Mouse (Mus musculus) urinary bladder, postnatal 10 days (tissue): ENCODE measurements around the gene Cnpy3.
"Not testable (repeated sequence)": the region's sequence is repeated elsewhere in the genome, so short reads cannot be mapped to it uniquely, and the experiment has no call there.

ENCODE experiments used
- DNase-seq: peaks from one replicate; pipeline ENCODE4 v3.0.0; 2022; ENCODE audit warnings: low spot score

Gene Cnpy3

GRCm38 (mm10) chr17:46751794-46752556, at the start of gene Cnpy3:
TSS of gene Cnpy3 (minus strand) at chr17:46752214.
- DNase-seq, result peak; percentile 93

DNA sequence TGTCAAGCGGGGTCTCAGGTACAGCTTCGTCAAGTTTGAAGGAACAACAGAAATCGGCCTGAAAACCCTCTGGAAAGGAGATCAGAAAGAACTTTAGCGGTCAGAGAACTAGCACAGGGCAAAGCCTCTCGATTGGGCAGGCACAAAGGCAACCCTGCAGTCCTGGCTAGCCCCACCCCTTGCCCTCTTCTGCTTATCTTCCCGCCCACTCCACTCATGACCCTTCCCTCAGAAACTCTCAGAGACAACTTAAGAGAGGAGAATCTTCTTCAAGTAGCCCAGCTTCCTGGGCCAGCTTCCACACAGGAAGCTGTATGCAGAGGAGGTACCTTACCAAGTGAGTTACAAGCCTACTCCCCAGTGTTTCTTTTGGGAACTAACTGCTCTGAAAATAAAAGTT, 49.7 kb upstream of the Cnpy3 start:
- no peak for DNase-seq

- no peak for DNase-seq
Measured at GRCm38 (mm10) chr17:46799680-46800079, 47.7 kb upstream of the Cnpy3 start.

DNA sequence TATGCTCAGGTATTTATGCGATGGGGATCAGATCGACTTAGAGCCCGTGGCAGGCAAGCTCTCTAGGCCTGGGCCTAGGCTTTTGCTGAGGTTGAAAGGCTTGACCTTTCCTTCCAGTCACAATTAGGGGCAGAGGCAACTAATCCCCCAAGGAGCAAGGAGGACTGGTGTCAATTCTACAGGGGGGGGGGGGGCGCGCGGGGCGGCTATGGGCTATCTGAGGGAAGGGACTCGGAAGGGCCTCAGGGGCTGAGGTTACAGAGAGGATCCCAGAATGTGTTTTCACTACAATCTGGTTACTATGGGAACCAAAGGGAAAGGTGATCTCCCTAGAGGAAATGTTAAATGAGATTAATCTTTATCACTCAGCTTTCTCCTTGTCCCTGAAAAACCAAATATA, 45.4 kb upstream of the Cnpy3 start:
- DNase-seq, result no peak

DNA sequence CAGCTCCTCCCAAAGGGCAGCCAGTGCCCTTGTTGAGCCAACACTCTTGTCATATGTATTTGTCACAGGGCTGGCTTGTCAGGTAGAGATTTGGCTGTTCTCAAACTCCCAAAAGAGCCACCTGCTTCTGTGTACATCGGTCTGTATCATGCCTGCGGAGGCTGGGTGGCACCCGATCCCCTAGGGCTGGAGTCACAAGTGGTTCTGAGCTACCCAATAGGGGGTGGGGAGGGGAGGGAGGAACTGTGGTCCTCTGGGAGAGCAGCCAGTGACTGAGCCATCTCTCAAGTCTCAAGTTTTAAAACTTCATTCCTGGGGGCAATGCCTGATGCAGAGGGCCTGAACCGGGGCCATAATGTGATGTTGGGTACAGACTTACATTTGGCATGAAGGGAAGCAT, 44.7 kb upstream of the Cnpy3 start:
- no peak for DNase-seq

- no peak for DNase-seq
Measured at GRCm38 (mm10) chr17:46792963-46793362, 40.9 kb upstream of the Cnpy3 start.

DNA sequence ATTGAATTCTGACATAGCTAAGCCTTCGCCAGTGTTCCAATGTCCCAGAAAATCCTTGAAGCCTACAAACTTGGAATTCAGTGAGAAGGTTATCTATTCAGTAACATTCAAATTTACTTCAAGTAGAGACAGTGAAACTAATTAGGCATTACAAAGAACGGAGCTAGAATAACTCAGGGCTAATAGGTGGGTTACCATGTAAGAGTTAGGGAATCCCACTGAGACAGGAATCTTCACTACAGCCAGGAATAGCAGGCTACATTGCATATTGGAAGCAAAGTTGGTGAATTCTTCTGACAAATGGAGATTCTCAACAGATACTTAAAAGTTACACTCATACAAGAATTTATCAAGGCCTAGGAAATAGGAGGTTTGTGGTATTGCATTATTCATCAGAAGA, 36.0 kb upstream of the Cnpy3 start:
- not testable (repeated sequence) for DNase-seq

DNA sequence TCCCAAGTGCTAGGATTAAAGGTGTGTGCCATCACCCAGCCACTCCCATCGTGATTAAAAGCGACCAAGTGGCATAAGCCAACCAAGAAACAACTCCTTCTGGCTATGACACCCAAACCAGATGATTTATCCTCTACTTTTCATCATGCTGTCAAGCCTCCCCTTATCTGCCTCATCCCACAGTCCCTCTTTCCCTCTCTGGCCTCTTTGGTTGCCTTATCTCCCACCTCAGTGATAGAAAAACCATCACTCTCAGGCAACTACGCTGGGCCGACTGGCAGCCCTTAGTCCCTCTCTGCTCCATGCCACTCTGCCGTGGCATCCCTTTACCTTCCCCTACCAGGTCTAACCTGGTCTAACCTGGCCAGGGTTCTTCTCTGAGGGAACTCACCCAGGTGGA, 34.9 kb upstream of the Cnpy3 start:
- no peak for DNase-seq

GRCm38 (mm10) chr17:46783222-46783565, 31.2 kb upstream of the Cnpy3 start:
- DNase-seq, result no peak

- peak; percentile 65 for DNase-seq
Measured at GRCm38 (mm10) chr17:46782341-46783221, 30.6 kb upstream of the Cnpy3 start, which contains the start of gene Rpl7l1. TSS of gene Rpl7l1 (minus strand) at chr17:46782672.

DNA sequence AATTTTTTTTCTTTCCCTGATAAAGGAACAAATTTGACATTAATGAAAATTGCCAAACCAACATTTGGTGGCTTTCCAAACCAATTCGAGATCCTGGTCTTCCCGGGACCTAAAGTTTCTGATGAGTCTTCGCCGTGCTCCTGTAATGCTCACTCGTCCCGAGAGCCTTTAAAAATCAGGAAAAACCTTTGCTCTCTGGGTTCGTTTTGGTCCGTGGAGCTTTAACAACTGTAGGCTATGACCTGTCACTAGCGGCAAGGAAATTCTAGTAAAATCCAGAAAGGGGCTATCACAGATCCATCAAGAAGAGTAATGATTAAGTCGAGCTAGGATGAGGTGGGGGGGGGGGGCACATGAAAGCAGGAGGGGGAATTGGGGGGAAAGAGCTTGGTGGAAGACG, 29.9 kb upstream of the Cnpy3 start:
- no peak for DNase-seq

DNA sequence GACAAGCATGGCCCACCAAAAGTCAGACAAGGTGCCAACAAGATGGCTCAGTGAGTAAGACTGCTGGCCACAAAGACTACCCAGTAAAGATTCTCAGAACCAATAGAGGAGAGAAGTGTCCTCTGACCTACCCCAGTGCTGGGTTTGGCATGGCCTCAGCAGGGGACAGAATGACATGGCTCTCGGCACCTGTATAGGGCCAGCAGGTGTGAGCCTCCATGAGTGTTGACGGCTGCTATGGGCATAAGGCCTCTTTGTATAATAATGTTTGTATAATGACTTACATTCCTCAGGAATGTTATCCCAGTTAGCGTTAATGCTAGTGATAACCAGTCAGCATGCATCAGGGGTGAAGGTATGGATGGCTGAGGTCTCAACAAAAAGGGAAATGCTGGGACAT, 24.1 kb upstream of the Cnpy3 start:
- DNase-seq, result no peak

- DNase-seq, result no peak
Measured at GRCm38 (mm10) chr17:46775070-46775469, 23.1 kb upstream of the Cnpy3 start.

- DNase-seq, result no peak
Measured at GRCm38 (mm10) chr17:46774131-46774472, 22.1 kb upstream of the Cnpy3 start.

DNA sequence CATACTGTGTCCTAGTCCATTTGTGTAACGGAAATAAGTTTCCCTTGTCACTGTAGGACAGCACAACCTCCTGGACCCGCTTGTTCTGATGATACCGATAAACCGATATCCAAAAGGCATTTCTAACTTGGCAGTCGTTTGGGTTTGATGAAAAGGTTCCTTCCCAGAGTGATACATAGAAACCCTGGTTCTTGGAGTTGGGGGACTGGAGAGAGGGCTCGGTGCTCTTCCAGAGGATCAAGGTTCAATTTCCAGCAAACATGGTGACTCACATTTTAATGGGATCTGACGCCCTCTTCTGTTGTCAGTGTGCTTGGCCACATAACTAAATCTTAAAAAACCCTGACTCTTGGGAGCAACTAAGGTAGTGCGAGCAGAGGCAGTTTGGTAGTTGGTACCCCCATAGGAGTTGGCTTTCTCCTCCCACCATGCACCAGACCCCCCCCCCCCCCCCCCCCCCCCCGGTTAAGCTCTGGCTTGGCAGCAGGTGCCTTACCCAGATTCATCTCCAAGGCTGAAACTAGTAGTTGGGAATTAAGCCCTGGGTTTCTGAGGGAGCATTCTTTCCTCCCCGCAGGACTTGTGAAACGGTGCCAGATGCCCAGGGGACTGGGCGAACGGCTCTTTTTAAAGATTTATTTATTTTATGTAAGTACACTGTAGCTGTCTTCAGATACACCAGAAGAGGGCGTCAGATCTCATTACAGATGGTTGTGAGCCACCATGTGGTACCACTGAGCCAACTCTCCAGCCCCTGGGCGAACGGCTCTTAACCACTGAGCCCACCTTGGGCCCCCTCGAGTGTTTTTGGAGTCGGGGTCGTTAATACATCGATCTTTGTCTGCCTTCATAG, 21.5 kb upstream of the Cnpy3 start:
- DNase-seq, result no peak

DNA sequence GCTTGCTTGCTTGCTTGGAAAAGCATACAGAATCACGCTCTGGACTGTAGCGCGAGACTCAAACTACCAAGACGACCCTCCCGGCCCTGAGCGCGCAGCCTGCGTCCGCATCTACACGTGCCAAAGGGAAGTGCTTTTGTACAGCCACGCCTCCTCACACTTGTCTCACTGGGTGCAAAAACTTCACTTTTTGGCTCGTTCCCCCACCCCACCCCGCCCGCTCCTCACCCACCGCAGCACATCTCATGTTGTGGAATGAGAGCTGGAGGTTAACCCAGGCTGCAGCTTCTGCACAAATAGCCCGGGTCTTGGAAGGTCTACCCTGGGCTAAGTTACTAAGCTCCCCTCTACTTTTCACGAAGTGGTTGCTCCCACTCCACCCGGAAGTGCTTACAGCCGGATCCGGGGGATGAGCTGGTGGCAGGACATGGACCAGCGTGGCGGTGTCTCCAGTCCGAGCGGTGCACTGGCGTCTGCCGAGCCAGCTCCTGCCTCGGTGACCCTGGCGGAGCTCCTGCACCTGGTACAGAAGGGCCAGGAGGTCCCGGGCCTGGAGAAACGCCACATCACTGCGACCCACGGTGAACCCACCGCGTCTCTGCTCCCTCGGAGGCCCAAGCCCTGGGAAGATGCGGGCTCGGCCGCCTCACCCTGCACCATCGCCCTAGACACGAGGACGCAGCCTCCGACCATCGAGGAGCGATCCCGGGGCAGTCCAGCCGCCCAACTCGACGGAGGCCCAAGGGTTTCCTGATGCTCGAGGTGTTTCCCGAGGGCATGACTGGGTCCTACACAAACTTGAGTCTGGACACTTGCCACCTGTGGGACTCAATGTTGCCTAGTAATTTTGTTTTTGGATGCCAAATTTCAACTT, 20.6 kb upstream of the Cnpy3 start, which contains the start of gene 2310039H08Rik:
TSS of gene 2310039H08Rik (plus strand) at position 232 of the 874 bp plus-strand sequence.
- DNase-seq, result peak; percentile 43

DNA sequence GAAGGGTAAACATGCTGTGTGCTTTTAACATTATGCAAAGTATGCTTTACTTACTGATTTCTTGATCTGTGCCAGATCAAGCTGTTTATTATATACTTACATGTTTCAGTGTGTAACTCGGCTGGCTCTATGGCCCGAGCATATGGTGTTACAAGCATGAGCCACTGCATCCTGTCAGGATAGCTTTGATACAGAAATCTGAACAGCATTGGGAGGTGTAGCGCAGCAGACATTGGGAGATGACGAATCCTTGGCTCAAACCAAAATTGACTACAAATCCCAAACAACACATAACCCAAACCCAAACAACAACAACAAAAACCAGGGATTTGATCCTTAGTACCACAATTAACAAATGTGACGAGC, 20.0 kb upstream of the Cnpy3 start:
- DNase-seq, result no peak

DNA sequence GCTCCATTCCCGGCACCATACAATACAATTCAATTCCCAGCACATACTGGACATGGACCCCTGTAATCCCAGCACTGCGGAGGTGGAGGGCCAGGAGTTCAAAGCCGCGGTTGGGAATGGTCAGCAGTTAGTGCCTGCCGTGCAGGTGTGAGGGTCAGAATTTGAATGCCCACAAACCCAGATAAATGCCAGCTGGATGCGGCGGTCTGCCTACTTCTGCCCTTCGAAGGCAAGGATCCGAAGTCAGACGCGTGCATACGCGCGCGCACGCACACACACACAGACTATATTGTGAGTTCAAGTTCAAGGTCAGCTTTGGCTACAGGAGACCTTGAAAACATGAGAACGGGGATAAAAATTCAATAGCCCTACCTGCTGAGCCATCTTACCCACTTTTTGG, 19.6 kb upstream of the Cnpy3 start:
- no peak for DNase-seq

- no peak for DNase-seq
Measured at GRCm38 (mm10) chr17:46771025-46771424, 19.0 kb upstream of the Cnpy3 start.

GRCm38 (mm10) chr17:46770546-46770945, 18.5 kb upstream of the Cnpy3 start:
- no peak for DNase-seq

GRCm38 (mm10) chr17:46767868-46768267, 15.9 kb upstream of the Cnpy3 start:
- DNase-seq, result no peak
